Mouse (Mus musculus) midbrain, embryonic 13.5 days (tissue): ENCODE measurements around the gene Rgma. TPM values are rescaled to one million over a fixed set of nuclear protein-coding genes. Genes with fewer than 3 reads are reported as not detected.

Source experiments
- ATAC-seq: fragments of 200-750 bp; cut with Nextera tagmentation; 2 replicates; pipeline ENCODE4 v1.8.0; 2017; ENCODE audit warnings: mild to moderate bottlenecking, moderate TSS enrichment, moderate library complexity
- H3K27ac ChIP-seq: fragments of 300-500 bp; sonication (generic); 2 replicates; pipeline ENCODE4 v1.5.1; 2015; ENCODE audit warnings: inconsistent platforms, mild to moderate bottlenecking, moderate library complexity
- H3K27me3 ChIP-seq: fragments of 300-500 bp; sonication (generic); 2 replicates; pipeline ENCODE4 v1.6.1; 2015; ENCODE audit warnings: mild to moderate bottlenecking, inconsistent platforms
- H3K36me3 ChIP-seq: fragments of 300-500 bp; sonication (generic); 2 replicates; pipeline ENCODE4 v1.6.1; 2015; ENCODE audit warnings: mild to moderate bottlenecking, inconsistent platforms
- H3K4me1 ChIP-seq: fragments of 300-500 bp; sonication (generic); replicated peaks from 2 replicates; pipeline ENCODE4 v1.6.1; 2015; ENCODE audit warnings: inconsistent platforms
- H3K4me2 ChIP-seq: fragments of 300-500 bp; sonication (generic); replicated peaks from 2 replicates; pipeline ENCODE4 v1.6.1; 2015; ENCODE audit warnings: moderate library complexity, mild to moderate bottlenecking, inconsistent platforms
- H3K4me3 ChIP-seq: fragments of 300-500 bp; sonication (generic); replicated peaks from 2 replicates; pipeline ENCODE4 v1.5.1; 2015; ENCODE audit warnings: mild to moderate bottlenecking, inconsistent platforms
- H3K9ac ChIP-seq: fragments of 300-500 bp; sonication (generic); replicated peaks from 2 replicates; pipeline ENCODE4 v1.6.1; 2015; ENCODE audit warnings: mild to moderate bottlenecking, inconsistent platforms
- H3K9me3 ChIP-seq: fragments of 300-500 bp; sonication (generic); 2 replicates; pipeline ENCODE4 v1.6.1; 2016; ENCODE audit warnings: mild to moderate bottlenecking, inconsistent platforms
- WGBS: fragments of 180-500 bp; shearing (Covaris S2); methylation state at CpG from one replicate; pipeline ENCODE4 v1.1.7; 2015; 5-methylcytosine and 5-hydroxymethylcytosine counted together
- polyA plus RNA-seq: library from polyadenylated mRNA; unstranded; fragments of >200 nt; fragmentation: Nextera tagmentation; extraction: Ambion mirVana; gene quantifications from 2 replicates; pipeline ENCODE4 v1.2.1, GENCODE M21; 2015

Rgma gene
- polyA plus RNA-seq, 1 experiment from 2014 or later = 50.3 TPM

DNA sequence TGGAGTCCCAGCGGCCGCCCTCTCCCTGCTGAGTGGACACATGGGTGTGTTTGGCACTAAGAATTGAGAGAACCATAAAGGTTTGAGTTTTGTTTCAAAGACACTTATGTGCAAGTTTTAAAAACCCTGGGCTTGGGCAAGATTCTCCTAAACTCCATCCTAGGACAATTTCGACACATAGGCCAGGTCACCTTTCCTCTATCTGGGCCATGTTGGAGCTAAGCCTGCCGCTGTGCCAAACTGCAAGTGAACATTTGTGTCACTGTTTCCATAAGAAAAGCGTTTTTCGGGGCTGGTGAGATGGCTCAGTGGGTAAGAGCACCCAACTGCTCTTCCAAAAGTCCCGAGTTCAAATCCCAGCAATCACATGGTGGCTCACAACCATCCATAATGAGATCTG, 50.1 kb downstream of the Rgma start:
- no peak for ATAC-seq
- H3K27ac ChIP-seq = 0 out of 2 replicates have a peak overlapping the region, but pooled peaks have one; percentile 57
- H3K36me3 ChIP-seq = peaks cover 41% of the 10 kb centered on the region
- no peaks in the 10 kb centered on the region for H3K9me3 ChIP-seq
- H3K27me3 ChIP-seq = no peaks in the 10 kb centered on the region
- peaks cover 43% of the 10 kb centered on the region for H3K4me1 ChIP-seq
- WGBS = 95% methylated on average over 7 of the region's 7 CpGs
- H3K4me2 ChIP-seq = no peak overlapping the region
- H3K4me3 ChIP-seq = no peak overlapping the region
- no peak overlapping the region for H3K9ac ChIP-seq

DNA sequence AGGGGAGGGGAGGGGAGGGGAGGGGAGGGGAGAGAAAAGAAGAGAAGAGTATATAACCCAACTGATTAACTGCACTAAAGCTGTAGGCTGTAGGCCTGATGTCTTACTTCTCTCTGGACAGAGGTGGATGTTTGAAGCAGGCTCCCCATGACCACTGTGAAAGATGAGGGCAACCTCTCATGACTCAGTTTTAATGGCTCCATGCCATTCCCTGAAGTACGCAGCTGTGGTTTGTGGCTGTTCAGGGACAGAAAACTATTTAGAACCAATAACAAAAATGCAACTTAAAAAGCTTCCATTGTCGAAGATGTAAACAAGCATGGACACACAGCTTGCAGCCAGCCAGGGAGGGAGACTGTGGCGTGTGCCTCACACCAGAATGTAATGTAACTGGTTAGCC, 50.9 kb downstream of the Rgma start:
- Histone ChIP-seq H3K9me3 (no peaks in the 10 kb centered on the region), H3K4me1 (peaks cover 36% of the 10 kb centered on the region), H3K27me3 (no peaks in the 10 kb centered on the region), H3K27ac (no peak overlapping the region), H3K36me3 (peaks cover 38% of the 10 kb centered on the region), H3K4me3 (no peak overlapping the region), H3K4me2 (no peak overlapping the region), H3K9ac (no peak overlapping the region)
- ATAC-seq = no peak
- WGBS = 90% methylated on average over 3 of the region's 3 CpGs

DNA sequence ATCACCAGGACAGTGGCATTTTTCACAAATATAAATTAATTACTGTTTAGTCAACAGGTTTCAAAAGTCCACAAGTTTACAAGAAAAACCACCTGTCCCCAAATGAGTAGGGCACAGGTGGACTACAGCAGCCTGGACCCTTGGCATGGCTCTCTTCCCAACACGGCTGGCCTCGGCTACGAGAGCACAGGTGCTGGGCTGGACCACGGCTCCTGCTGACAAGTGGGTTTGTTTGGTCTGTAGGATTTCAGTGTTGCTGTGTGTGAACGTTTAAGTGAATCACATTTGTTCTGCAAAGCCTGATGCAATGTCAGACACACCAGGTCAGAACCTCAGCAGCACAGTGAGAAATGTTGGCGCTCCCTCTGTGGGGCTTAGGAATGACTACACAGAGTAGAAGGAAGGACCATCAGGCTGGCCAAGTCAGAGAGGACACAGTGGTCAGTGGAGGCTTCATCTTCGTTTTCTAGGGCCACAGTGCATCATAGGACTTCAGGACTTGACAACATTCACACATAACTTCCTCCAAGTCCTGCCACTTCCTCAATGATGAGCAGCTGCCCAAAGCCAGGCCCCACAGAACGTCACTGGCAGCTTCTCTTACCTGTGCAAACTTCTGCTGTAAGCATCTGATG, 51.6 kb downstream of the Rgma start:
- no peaks in the 10 kb centered on the region for H3K9me3 ChIP-seq
- no peak overlapping the region for H3K9ac ChIP-seq
- no peak overlapping the region for H3K4me2 ChIP-seq
- peaks cover 30% of the 10 kb centered on the region for H3K4me1 ChIP-seq
- 85% methylated on average over 8 of the region's 8 CpGs for WGBS
- no peak for ATAC-seq
- H3K4me3 ChIP-seq = no peak overlapping the region
- H3K27ac ChIP-seq = no peak overlapping the region
- H3K27me3 ChIP-seq = no peaks in the 10 kb centered on the region
- peaks cover 41% of the 10 kb centered on the region for H3K36me3 ChIP-seq

DNA sequence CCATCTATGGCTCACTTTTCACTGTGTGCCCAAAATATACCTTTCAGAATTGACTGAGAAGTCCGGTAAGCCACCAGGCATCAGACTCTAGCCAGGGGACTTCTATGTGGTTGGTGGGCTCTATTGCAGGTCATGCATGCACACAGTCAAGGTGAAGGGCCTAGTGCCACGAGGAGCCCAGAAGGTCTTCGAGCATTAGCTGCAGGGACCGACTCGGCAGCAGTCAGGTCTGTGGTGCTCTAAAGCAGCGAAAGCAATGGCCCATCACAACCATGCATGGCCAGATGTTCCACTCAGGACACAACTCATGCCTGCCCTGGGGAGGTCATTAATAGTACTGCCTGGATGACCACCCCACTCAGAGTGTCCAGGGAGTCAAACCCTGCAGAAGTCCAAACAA, 52.5 kb downstream of the Rgma start:
- Histone ChIP-seq H3K36me3 (peaks cover 44% of the 10 kb centered on the region), H3K4me2 (no peak overlapping the region), H3K9ac (no peak overlapping the region), H3K4me3 (no peak overlapping the region), H3K27me3 (no peaks in the 10 kb centered on the region), H3K27ac (0 out of 2 replicates have a peak overlapping the region, but pooled peaks have one; percentile 7), H3K4me1 (peaks cover 23% of the 10 kb centered on the region), H3K9me3 (no peaks in the 10 kb centered on the region)
- WGBS = 91% methylated on average over 6 of the region's 6 CpGs
- ATAC-seq = no peak

DNA sequence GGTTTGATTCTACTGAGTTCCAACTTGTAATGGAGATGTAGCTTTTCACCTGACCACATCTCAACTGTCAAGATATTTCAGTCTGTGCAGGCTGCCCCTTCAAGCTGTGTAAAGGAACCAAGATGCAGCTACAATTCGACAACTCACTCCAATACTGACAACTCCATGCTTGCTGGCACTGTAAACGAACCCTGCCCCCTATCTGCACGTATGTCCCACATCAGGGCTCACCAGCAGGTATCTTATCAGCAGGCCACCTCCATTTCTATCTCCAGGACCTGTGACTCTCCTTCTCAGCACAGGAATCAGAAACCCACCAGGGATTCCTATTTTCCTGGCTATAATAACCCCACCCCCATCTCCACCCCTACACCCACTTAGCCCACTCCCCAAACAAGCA, 53.2 kb downstream of the Rgma start:
- H3K36me3 ChIP-seq = peaks cover 48% of the 10 kb centered on the region
- H3K4me3 ChIP-seq = no peak overlapping the region
- WGBS = 96% methylated on average over 3 of the region's 3 CpGs
- no peaks in the 10 kb centered on the region for H3K27me3 ChIP-seq
- ATAC-seq = no peak
- peaks cover 18% of the 10 kb centered on the region for H3K4me1 ChIP-seq
- H3K9me3 ChIP-seq = no peaks in the 10 kb centered on the region
- H3K9ac ChIP-seq = no peak overlapping the region
- no peak overlapping the region for H3K4me2 ChIP-seq
- no peak overlapping the region for H3K27ac ChIP-seq

DNA sequence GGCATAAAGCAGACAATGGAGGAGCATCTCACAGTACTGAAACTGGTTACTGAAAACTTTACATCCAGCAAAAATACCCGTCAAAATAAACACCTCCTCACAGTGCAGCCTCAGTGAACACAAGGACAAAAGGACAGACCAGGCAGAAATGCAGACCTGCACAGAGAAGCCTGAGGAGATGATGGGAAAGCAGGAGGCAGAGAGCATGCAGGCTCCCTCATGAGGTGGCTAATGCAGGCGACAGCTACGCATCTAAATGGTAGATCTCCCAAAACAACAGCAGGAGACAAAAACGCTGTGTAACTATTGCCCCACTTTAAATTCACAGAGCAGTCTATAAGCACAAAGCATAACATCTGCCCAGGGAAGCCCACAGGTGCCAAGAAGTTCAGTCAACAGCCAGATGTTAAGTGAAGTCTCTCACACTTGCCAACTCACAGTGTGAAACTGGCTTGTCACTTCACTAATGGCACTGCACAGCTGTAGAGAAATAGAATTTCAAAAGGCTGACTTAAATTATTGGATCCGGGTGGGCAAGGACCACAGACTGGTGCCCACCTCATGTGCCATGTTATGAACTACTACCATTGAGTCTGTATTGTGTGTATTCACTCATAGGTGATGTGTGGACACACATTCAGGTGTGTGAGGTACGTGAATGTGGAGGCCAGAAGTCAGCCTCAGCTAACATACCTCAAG, 58.5 kb downstream of the Rgma start:
- Histone ChIP-seq H3K36me3 (peaks cover 74% of the 10 kb centered on the region), H3K9ac (no peak overlapping the region), H3K4me3 (no peak overlapping the region), H3K4me1 (0 out of 2 replicates have a peak, but pooled peaks cover 7% of the 10 kb centered on the region), H3K27me3 (no peaks in the 10 kb centered on the region), H3K4me2 (no peak overlapping the region), H3K27ac (peak overlapping the region; percentile 60), H3K9me3 (no peaks in the 10 kb centered on the region)
- WGBS = 84% methylated on average over 6 of the region's 6 CpGs
- no peak for ATAC-seq

DNA sequence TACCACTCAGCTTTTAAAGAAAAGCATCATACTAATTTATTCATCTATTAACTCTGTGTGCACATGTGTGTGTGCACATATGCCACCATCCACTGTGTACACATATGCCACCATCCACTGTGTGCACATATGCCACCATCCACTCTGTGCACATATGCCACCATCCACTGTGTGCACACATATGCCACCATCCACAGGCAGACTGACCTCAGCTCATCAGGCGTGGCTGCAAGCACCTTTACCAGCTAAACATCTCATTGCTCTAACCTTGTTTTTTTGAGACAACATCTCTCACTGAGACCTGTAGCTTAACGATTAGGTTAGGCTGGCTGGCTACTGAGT, 59.0 kb downstream of the Rgma start:
- ATAC-seq = no peak
- peaks cover 74% of the 10 kb centered on the region for H3K36me3 ChIP-seq
- 94% methylated on average over 2 of the region's 2 CpGs for WGBS

DNA sequence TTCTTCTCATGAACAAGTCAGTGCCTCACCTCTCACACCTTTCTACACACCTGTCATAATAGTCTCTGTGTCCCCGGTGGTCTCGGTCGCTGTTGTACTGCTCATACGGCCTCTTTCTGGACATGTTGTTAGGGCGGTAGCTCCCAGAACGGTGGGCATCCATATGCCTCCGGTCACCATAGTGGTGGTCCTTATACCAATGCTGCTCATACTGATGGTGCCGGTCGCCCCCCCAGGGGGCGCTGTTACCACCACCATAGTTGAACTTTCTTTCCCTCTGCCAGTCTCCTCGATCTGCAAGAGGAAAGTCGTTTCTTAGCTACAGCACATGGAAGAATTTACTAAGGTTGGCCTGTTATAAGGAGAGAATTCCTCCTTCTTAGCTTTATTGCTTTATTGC, 60.4 kb downstream of the Rgma start:
- no peak overlapping the region for H3K4me2 ChIP-seq
- ATAC-seq = peak; percentile 40; the same call in 1 of the 2 replicates
- H3K9me3 ChIP-seq = no peaks in the 10 kb centered on the region
- WGBS = 77% methylated on average over 12 of the region's 12 CpGs
- no peaks in the 10 kb centered on the region for H3K27me3 ChIP-seq
- H3K9ac ChIP-seq = no peak overlapping the region
- no peak overlapping the region for H3K27ac ChIP-seq
- H3K4me1 ChIP-seq = 0 out of 2 replicates have a peak, but pooled peaks cover 7% of the 10 kb centered on the region
- peaks cover 76% of the 10 kb centered on the region for H3K36me3 ChIP-seq
- no peak overlapping the region for H3K4me3 ChIP-seq

More for the DNA sequence above, 59.0 kb downstream of the Rgma start:
- Histone ChIP-seq H3K9ac (no peak overlapping the region), H3K27ac (no peak overlapping the region), H3K4me2 (no peak overlapping the region), H3K4me3 (no peak overlapping the region), H3K4me1 (0 out of 2 replicates have a peak, but pooled peaks cover 7% of the 10 kb centered on the region), H3K27me3 (no peaks in the 10 kb centered on the region), H3K9me3 (no peaks in the 10 kb centered on the region)

DNA sequence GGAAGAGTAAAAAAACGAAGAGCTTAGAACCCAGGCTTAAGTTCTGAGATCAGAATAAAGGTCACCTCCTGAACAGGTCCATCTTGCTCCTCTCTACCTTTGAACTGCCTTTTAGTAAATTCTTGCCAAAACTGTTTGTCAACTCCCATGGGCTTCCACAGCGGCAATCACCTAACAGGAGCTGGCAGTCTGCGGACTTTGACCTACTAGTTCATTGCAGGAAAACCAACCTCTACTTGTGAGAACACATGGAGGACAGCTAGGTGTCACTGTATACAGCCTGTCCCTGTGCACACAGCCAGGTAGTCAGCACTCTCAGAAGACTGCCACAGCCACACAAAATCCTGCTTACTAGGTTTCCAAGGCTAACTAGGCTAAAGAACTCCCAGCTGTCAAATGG, 66.5 kb downstream of the Rgma start:
- Histone ChIP-seq H3K9me3 (no peaks in the 10 kb centered on the region), H3K9ac (no peak overlapping the region), H3K4me3 (no peak overlapping the region), H3K27me3 (no peaks in the 10 kb centered on the region), H3K27ac (no peak overlapping the region), H3K4me2 (no peak overlapping the region), H3K36me3 (peaks cover 90% of the 10 kb centered on the region), H3K4me1 (no peaks in the 10 kb centered on the region)
- 97% methylated on average over 3 of the region's 3 CpGs for WGBS
- no peak for ATAC-seq

DNA sequence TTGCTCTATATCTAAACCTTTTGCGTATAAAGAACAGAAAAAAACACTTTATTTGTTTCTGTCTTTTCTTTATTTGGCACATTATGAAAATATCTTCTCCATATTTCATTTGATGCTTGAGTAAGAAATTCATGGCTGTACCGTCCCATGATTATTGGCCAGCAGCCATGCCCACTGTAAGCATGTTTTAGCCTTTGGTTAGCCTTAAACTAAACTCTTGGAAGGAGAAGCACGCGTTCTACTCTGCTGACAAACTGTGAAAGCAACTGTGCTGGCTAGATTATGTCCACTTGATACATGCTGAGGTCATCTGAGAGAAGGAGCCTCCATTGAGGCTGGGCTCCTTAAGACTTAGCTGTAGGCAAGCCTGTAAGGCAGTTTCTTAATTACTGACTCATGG, 66.9 kb downstream of the Rgma start:
- H3K9ac ChIP-seq = no peak overlapping the region
- no peak for ATAC-seq
- WGBS = 97% methylated on average over 4 of the region's 4 CpGs
- no peak overlapping the region for H3K4me3 ChIP-seq
- H3K27ac ChIP-seq = no peak overlapping the region
- H3K4me2 ChIP-seq = no peak overlapping the region
- H3K4me1 ChIP-seq = no peaks in the 10 kb centered on the region
- H3K36me3 ChIP-seq = peaks cover 91% of the 10 kb centered on the region
- H3K27me3 ChIP-seq = no peaks in the 10 kb centered on the region
- H3K9me3 ChIP-seq = no peaks in the 10 kb centered on the region

DNA sequence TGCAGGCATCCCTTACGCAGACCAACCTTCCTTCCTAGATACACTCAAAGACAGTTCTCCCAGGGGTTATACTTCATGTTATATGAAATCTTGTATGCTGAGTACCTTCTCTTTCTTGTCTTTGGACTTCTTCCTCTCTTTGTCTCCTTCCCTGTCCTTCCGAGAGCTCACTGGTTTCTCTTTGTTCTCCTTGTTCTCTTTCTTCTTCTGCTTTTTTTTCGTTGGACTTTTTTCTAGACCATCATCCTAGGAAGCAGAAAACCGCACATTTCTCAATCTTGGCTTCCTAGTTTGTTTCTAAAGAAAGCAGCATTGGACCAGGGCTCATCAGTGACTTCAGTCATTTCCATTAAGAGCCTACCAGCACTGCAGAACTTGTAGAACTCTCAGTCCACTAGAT, 76.3 kb downstream of the Rgma start:
- Histone ChIP-seq H3K9me3 (no peaks in the 10 kb centered on the region), H3K27me3 (no peaks in the 10 kb centered on the region), H3K27ac (no peak overlapping the region), H3K9ac (no peak overlapping the region), H3K36me3 (peaks cover 92% of the 10 kb centered on the region), H3K4me3 (no peak overlapping the region), H3K4me2 (no peak overlapping the region), H3K4me1 (no peaks in the 10 kb centered on the region)
- ATAC-seq = no peak
- WGBS = 95% methylated on average over 4 of the region's 4 CpGs

DNA sequence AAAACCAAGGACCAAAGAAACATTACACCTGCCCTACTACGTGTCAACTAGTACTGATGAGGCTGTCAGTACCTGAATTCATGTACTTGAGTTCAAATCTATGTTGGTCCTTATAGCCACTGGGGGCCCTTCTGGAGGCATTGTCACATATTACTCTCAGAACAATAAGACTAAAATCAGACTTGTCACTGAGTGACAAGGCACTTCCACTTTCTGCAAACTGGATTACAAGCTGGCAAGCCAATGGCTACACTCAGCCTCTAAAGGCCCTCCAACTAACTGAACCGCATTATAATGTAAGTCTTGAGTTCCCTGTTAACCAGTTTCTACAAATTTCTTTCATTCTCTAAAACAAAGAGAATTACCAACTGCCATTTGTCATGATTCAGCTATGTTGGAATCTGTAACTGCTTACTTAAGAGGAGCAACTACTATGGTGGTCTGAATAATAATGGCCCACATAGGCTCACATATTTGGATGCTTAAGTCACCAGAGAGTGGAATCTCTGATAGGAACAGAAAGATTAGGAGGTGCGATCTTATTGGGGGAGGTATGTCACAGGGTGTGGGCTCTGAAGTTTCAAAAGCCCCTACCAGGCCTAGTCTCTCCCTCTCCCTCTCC, 77.0 kb downstream of the Rgma start:
- ATAC-seq = no peak
- Histone ChIP-seq H3K4me1 (no peaks in the 10 kb centered on the region), H3K9ac (no peak overlapping the region), H3K4me2 (no peak overlapping the region), H3K36me3 (peaks cover 87% of the 10 kb centered on the region), H3K27ac (no peak overlapping the region), H3K4me3 (no peak overlapping the region), H3K27me3 (no peaks in the 10 kb centered on the region), H3K9me3 (no peaks in the 10 kb centered on the region)
- WGBS = 97% methylated on average over 3 of the region's 3 CpGs
